Mouse (Mus musculus): ENCODE results near the gene Gm8281. TPM values are rescaled to one million over a fixed set of nuclear protein-coding genes. Genes with fewer than 3 reads are reported as not detected.
"Not testable (repeated sequence)": the region's sequence is repeated elsewhere in the genome, so short reads cannot be mapped to it uniquely, and the experiment has no call there.

Gm8281 gene
- not detected for total RNA-seq (2021)
- long read RNA-seq, experiment 1: 0 reads
- long read RNA-seq, experiment 2: 0 reads

DNA sequence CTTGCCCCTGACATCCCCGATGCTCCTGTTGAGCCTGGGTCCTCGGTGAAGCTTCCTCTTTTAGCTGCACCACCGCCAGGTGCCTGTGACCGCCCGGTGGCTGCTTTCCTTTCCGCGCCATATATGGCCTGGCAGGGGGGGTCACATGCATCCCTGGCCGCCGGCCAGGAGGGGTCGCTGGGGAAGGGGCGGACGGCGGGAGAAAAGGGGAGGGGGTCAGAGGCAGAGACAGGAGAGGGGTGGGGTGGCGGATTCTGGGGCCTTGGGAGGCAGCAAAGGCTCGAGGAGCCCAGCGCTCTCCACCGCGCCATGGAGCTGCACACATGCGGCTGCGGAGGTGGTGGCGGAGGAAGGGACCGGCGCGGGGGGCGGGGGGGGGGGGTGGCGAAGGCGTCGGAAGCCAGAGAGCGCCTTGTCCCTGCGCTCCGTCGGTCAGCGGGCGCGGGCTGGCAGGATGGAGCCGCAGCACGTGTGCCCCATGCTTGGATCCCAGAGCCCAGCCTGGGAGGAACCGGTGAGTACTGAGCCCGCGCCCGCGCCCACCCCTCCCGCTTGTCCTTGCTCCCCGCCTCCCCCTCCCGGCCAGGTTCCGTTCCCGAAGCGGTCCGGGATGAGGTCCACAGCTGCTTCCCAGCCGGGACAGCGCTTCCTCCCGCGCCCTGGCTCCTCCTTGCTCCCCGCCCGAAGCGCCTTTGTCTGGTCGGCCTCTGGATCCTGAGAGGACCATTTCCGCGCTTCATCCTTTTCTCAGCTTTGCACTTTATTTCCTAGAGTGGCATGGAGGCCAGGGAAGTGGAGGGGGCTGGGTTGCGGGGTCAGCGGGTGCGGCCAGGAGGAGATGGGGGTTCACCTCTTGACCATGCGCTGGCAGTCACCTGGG is at the start of gene Gm8281:
Gene Gm8281, plus strand, starts transcription at position 430 of the 880 bp plus-strand sequence.
- DNase-seq (ENCODE audit: low spot score in 2 of 2): not testable (repeated sequence)

DNA sequence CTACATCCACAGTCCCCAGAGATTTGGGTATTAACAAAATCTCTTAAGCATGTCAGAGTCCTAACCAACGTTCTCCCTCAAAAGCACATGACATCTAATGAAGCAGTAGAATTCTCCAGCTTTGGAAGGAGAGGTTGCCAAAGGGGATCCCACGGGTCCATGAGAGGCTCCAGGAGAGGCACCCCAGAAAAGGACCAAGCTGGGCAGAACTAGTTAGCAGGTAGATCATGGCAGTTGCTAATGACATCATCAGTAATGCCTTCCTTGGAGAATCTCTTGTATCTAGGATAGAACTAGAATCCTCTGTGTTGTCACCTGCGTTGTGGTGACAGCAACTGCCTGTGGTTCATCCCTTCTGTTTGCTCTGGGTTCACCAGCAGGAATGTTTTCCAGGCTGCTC is 20.5 kb upstream of the Gm8281 start, which contains the start of gene 4930555G01Rik:
Gene 4930555G01Rik, plus strand, starts transcription at position 301 of the 400 bp plus-strand sequence.
- DNase-seq (ENCODE audit: low spot score in 2 of 2): not testable (repeated sequence)

DNA sequence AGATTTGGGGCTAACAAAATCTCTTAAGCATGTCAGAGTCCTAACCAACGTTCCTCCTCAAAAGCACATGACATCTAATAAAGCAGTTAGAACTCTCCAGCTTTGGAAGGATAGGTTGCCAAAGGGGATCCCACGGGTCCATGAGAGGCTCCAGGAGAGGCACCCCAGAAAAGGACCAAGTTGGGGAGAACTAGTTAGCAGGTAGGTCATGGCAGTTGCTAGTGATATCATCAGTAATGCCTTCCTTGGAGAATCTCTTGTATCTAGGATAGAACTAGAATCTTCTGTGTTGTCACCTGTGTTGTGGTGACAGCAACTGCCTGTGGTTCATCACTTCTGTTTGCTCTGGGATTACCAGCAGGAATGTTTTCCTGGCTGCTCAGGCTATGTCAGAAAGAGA is 60.4 kb downstream of the Gm8281 start, which contains the start of gene Gm8279:
Gene Gm8279, plus strand, starts transcription at position 301 of the 400 bp plus-strand sequence.
- DNase-seq (ENCODE audit: low spot score in 2 of 2): not testable (repeated sequence)

Other genes starting within 250 kb of the Gm8281 start
- not detected for gene Gm3269, start 232.9 kb upstream of the Gm8281 start, total RNA-seq (2021)
- gene Gm3264, start 215.5 kb upstream of the Gm8281 start, total RNA-seq (2021): not detected
- not detected for gene Gm3278, start 178.6 kb upstream of the Gm8281 start, total RNA-seq (2021)
- not detected for gene Gm8297, start 87.1 kb upstream of the Gm8281 start, total RNA-seq (2021)
- gene Gm3298, start 55.1 kb upstream of the Gm8281 start, total RNA-seq (2021): not detected
- not detected for gene 4930555G01Rik, start 20.4 kb upstream of the Gm8281 start, total RNA-seq (2021)
- not detected for gene Gm8279, start 60.5 kb downstream of the Gm8281 start, total RNA-seq (2021)
- not detected for gene Gm3317, start 93.5 kb downstream of the Gm8281 start, total RNA-seq (2021)
- gene Gm8271, start 114.8 kb downstream of the Gm8281 start, total RNA-seq (2021): not detected
- not detected for gene Gm3526, start 189.5 kb downstream of the Gm8281 start, total RNA-seq (2021)

Data from adrenal gland, adult 18-20 months (tissue).